Mouse (Mus musculus): ENCODE measurements around the gene Fbxo48. TPM values are rescaled to one million over a fixed set of nuclear protein-coding genes. Genes with fewer than 3 reads are reported as not detected.

Fbxo48 gene
- total RNA-seq, 4 experiments from 2014 or later: 0.13 to 0.36 TPM; not detected in 2

Other genes starting within 250 kb of the Fbxo48 start
- 10 to 100 TPM in 1 of 4 experiments, 1 to 10 TPM in 3; 3.5 to 12.1 (median 8.5) TPM for gene Egfr, start 199.2 kb upstream of the Fbxo48 start, total RNA-seq (2022)
- 1 to 10 TPM; 1.6 to 3.0 (median 1.8) TPM for gene Cnrip1, start 100.2 kb downstream of the Fbxo48 start, total RNA-seq (2022)
- 1 to 10 TPM in 2 of 4 experiments, under 1 TPM in 2; 0.56 to 1.3 (median 0.95) TPM for gene Plek, start 101.0 kb downstream of the Fbxo48 start, total RNA-seq (2022)
- 100 to 1,000 TPM; 124 to 168 (median 143) TPM for gene Ppp3r1, start 207.9 kb downstream of the Fbxo48 start, total RNA-seq (2022)
- gene Wdr92, start 230.7 kb downstream of the Fbxo48 start, total RNA-seq (2022): 1 to 10 TPM; 6.4 to 8.5 (median 6.8) TPM